Mouse (Mus musculus): Measurements from ENCODE around the gene Pdcd1lg2. TPM values are rescaled to one million over a fixed set of nuclear protein-coding genes. Genes with fewer than 3 reads are reported as not detected.
"Not testable (repeated sequence)": the region's sequence is repeated elsewhere in the genome, so short reads cannot be mapped to it uniquely, and the experiment has no call there.

Pdcd1lg2 gene
- total and polyA plus RNA-seq, 2 experiments: 0.11 to 0.18 TPM

GRCm38 (mm10) chr19:29405388-29405787, 5.3 kb upstream of the Pdcd1lg2 start:
- Histone ChIP-seq H3K27ac (replicated peaks; ENCODE audit: insufficient read depth, low read depth, low read length) (no peak overlapping the region), H3K36me3 (ENCODE audit: control insufficient read depth, insufficient read depth, low read length) (no peaks in the 10 kb centered on the region), H3K79me2 (ENCODE audit: control insufficient read depth, insufficient read depth, low read length) (no peaks in the 10 kb centered on the region), H3K4me1 (ENCODE audit: control insufficient read depth, insufficient read depth, low read length) (no peaks in the 10 kb centered on the region; the same call in 1 of the 2 replicates), H3K4me3 (ENCODE audit: insufficient read depth, low read depth, low read length) (no peak overlapping the region), H3K27me3 (ENCODE audit: control insufficient read depth, insufficient read depth, low read length) (no peaks in the 10 kb centered on the region), H3K9ac (ENCODE audit: low read depth, low read length) (no peak overlapping the region)
- TF ChIP-seq POLR2A (IDR thresholded peaks at IDR 0.05; ENCODE audit: extremely low read depth, insufficient read depth, low read length) (no peak), CTCF (IDR thresholded peaks at IDR 0.05; ENCODE audit: low read depth, low read length) (no peak)
- 84% methylated on average over 2 of the region's 2 CpGs for WGBS
- no peak for DNase-seq (ENCODE audit: extremely low read depth, low read depth, low spot score)

- Histone ChIP-seq H3K4me3 (ENCODE audit: insufficient read depth, low read depth, low read length) (no peak overlapping the region), H3K27ac (replicated peaks; ENCODE audit: insufficient read depth, low read depth, low read length) (no peak overlapping the region), H3K9ac (ENCODE audit: low read depth, low read length) (no peak overlapping the region), H3K79me2 (ENCODE audit: control insufficient read depth, insufficient read depth, low read length) (no peaks in the 10 kb centered on the region), H3K4me1 (ENCODE audit: control insufficient read depth, insufficient read depth, low read length) (no peaks in the 10 kb centered on the region; the same call in 1 of the 2 replicates), H3K27me3 (ENCODE audit: control insufficient read depth, insufficient read depth, low read length) (no peaks in the 10 kb centered on the region), H3K36me3 (ENCODE audit: control insufficient read depth, insufficient read depth, low read length) (no peaks in the 10 kb centered on the region)
- no peak for TF ChIP-seq CTCF (IDR thresholded peaks at IDR 0.05; ENCODE audit: low read depth, low read length)
- TF ChIP-seq POLR2A (IDR thresholded peaks at IDR 0.05; ENCODE audit: extremely low read depth, insufficient read depth, low read length): no peak
- 95% methylated on average over 18 of the region's 18 CpGs for WGBS
- no peak for DNase-seq (ENCODE audit: extremely low read depth, low read depth, low spot score)
Measured at GRCm38 (mm10) chr19:29406042-29407017, 4.4 kb upstream of the Pdcd1lg2 start.

GRCm38 (mm10) chr19:29412476-29413420, 2.0 kb downstream of the Pdcd1lg2 start:
- H3K9ac ChIP-seq (ENCODE audit: low read depth, low read length): no peak overlapping the region
- peak; percentile 48 for DNase-seq (ENCODE audit: extremely low read depth, low read depth, low spot score)
- H3K79me2 ChIP-seq (ENCODE audit: control insufficient read depth, insufficient read depth, low read length): no peaks in the 10 kb centered on the region
- no peaks in the 10 kb centered on the region for H3K36me3 ChIP-seq (ENCODE audit: control insufficient read depth, insufficient read depth, low read length)
- no peak overlapping the region for H3K4me3 ChIP-seq (ENCODE audit: insufficient read depth, low read depth, low read length)
- 77% methylated on average over 6 of the region's 6 CpGs for whole genome bisulfite sequencing
- H3K4me1 ChIP-seq (ENCODE audit: control insufficient read depth, insufficient read depth, low read length): no peaks in the 10 kb centered on the region; the same call in 1 of the 2 replicates
- no peak overlapping the region for H3K27ac ChIP-seq (replicated peaks; ENCODE audit: insufficient read depth, low read depth, low read length)
- no peak for TF ChIP-seq CTCF (IDR thresholded peaks at IDR 0.05; ENCODE audit: low read depth, low read length)
- no peak for TF ChIP-seq POLR2A (IDR thresholded peaks at IDR 0.05; ENCODE audit: extremely low read depth, insufficient read depth, low read length)
- no peaks in the 10 kb centered on the region for H3K27me3 ChIP-seq (ENCODE audit: control insufficient read depth, insufficient read depth, low read length)

DNA sequence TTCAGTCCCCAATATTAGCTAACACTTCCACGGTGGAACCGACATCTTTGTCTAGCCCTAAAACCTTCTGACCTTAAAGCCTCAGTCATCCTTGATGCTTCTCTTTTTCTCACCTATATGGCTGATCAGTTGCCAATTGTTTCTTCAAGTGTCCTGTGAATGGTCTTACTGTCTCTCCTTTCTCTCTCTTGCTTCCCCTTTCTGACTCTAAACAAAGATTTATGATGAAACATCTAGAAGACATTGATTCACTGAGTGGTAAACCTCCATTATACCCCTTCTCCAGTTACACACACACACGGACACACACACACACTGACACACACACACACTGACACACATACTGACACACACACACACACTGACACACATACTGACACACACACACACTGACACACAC, 3.8 kb downstream of the Pdcd1lg2 start:
- no peaks in the 10 kb centered on the region for H3K79me2 ChIP-seq (ENCODE audit: control insufficient read depth, insufficient read depth, low read length)
- DNase-seq (ENCODE audit: extremely low read depth, low read depth, low spot score): no peak
- H3K27me3 ChIP-seq (ENCODE audit: control insufficient read depth, insufficient read depth, low read length): no peaks in the 10 kb centered on the region
- H3K4me1 ChIP-seq (ENCODE audit: control insufficient read depth, insufficient read depth, low read length): peaks cover 3% of the 10 kb centered on the region
- TF ChIP-seq POLR2A (IDR thresholded peaks at IDR 0.05; ENCODE audit: extremely low read depth, insufficient read depth, low read length): no peak
- TF ChIP-seq CTCF (IDR thresholded peaks at IDR 0.05; ENCODE audit: low read depth, low read length): no peak
- no peak overlapping the region for H3K9ac ChIP-seq (ENCODE audit: low read depth, low read length)
- H3K36me3 ChIP-seq (ENCODE audit: control insufficient read depth, insufficient read depth, low read length): no peaks in the 10 kb centered on the region
- 90% methylated on average over 3 of the region's 3 CpGs for WGBS
- no peak overlapping the region for H3K4me3 ChIP-seq (ENCODE audit: insufficient read depth, low read depth, low read length)
- no peak overlapping the region for H3K27ac ChIP-seq (replicated peaks; ENCODE audit: insufficient read depth, low read depth, low read length)

DNA sequence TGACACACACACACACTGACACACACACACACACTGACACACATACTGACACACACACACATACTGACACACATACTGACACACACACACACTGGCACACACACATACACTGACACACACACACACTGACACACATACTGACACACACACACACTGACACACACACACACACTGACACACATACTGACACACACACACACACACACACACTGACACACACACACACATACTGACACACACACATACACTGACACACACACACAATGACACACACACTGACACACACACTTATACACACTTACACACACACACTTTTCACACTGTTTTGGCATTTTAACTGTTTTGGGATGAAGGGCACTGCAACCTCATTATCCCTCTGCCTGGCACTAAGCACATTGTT, 4.2 kb downstream of the Pdcd1lg2 start:
- not testable (repeated sequence) for H3K9ac ChIP-seq (ENCODE audit: low read depth, low read length); H3K4me1 ChIP-seq (ENCODE audit: control insufficient read depth, insufficient read depth, low read length); H3K27me3 ChIP-seq (ENCODE audit: control insufficient read depth, insufficient read depth, low read length); H3K4me3 ChIP-seq (ENCODE audit: insufficient read depth, low read depth, low read length); H3K27ac ChIP-seq (replicated peaks; ENCODE audit: insufficient read depth, low read depth, low read length); H3K36me3 ChIP-seq (ENCODE audit: control insufficient read depth, insufficient read depth, low read length); H3K79me2 ChIP-seq (ENCODE audit: control insufficient read depth, insufficient read depth, low read length); DNase-seq (ENCODE audit: extremely low read depth, low read depth, low spot score)
